In the genomic region with DNA sequence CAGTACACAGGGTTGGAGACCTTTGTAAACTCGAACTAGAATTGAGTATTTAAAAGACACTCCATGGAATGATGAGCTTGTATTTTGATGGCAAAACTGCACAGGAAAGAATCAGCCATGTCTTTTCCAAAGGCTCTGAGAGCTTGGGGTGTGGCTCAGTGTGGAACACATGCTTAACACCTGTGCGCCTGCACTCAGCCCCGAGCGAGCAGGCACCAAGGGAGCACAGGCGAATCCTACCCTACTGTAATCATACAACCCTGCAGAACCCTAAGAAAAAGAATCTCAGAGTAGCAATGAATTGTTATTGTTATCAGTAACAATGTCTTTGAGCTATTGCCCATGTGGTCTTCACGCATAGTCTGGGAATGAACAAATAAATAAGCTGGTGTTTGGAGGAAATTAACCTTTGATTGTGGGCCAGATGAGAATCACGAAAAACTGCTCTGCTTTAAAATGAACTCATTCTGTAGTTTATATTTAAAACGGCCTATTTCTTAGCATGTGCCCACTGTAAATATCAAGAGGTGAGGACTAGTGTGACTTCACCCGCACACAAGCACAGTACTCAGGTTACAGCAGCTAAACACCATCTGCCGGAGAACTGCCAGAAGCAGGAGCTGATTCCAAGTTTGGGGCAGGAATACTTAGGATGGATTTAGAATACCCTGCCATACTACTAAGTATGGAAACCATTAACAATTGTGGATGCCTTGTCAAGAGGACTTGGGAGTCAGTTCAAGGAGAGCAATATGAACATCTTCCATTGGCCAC, we compare ENCODE assay signal across 21 mouse cellular contexts.
DNase-seq lines count a peak whose midpoint lies in the region; ATAC-seq and TF ChIP-seq lines count a peak whose summit lies in the region.
"Had no signal": no experiment of that assay in that cellular context is flagged by ENCODE, and none has a peak within 500 bp of the region (broad histone marks: within the 10 kb centered on the region; RNA-seq: fewer than 3 reads in every experiment).

No protein-coding gene starts in this region.

- no peak for TF ChIP-seq CTCF in lung, embryonic 14.5 days (IDR thresholded peaks at IDR 0.05; ENCODE audit: low read depth)

- no peak overlapping the region for H3K4me3 ChIP-seq in lung, embryonic 14.5 days (ENCODE audit: low read depth, low read length)
- no peak overlapping the region for H3K4me3 ChIP-seq in embryonic facial prominence, embryonic 12.5 days
- H3K4me3 ChIP-seq: erythroblast, embryonic 14.5 days; hindbrain, embryonic 13.5 days; liver, embryonic 15.5 days; midbrain, embryonic 10.5 days; neural tube, embryonic 15.5 days; stomach, embryonic 15.5 days had no signal

- no peak for ATAC-seq in lung, embryonic 14.5 days (ENCODE audit: insufficient read depth)
- ATAC-seq in embryonic facial prominence, embryonic 12.5 days (ENCODE audit: insufficient number of reproducible peaks, insufficient read depth, low FRiP score, low TSS enrichment) = peak; percentile 75; the same call in 1 of the 2 replicates
- ATAC-seq: forebrain, embryonic 16.5 days had no signal

- H3K4me2 ChIP-seq in lung, embryonic 14.5 days = no peak overlapping the region
- H3K4me2 ChIP-seq in embryonic facial prominence, embryonic 12.5 days (replicated peaks) = no peak overlapping the region
- H3K4me2 ChIP-seq: hindbrain, embryonic 13.5 days; liver, embryonic 15.5 days; neural tube, embryonic 15.5 days; stomach, embryonic 15.5 days had no signal

- H3K9me3 ChIP-seq in lung, embryonic 14.5 days (ENCODE audit: low read depth, low read length) = no peaks in the 10 kb centered on the region
- H3K9me3 ChIP-seq in embryonic facial prominence, embryonic 12.5 days = no peaks in the 10 kb centered on the region
- H3K9me3 ChIP-seq: G1E; hindbrain, embryonic 13.5 days; liver, embryonic 15.5 days; midbrain, embryonic 10.5 days; neural tube, embryonic 15.5 days; stomach, embryonic 15.5 days had no signal

- WGBS in lung, embryonic 14.5 days = 42% methylated on average over 10 of the region's 10 CpGs
- 43% methylated on average over 10 of the region's 10 CpGs for WGBS in embryonic facial prominence, embryonic 12.5 days

- H3K4me1 ChIP-seq in lung, embryonic 14.5 days (ENCODE audit: insufficient read depth) = no peaks in the 10 kb centered on the region; the same call in 1 of the 2 replicates
- H3K4me1 ChIP-seq in embryonic facial prominence, embryonic 12.5 days = peaks cover 15% of the 10 kb centered on the region; the same call in 1 of the 2 replicates
- H3K4me1 ChIP-seq: hindbrain, embryonic 13.5 days; neural tube, embryonic 15.5 days; stomach, embryonic 15.5 days had no signal

- H3K9ac ChIP-seq in lung, embryonic 14.5 days = no peak overlapping the region
- H3K9ac ChIP-seq in embryonic facial prominence, embryonic 12.5 days = no peak overlapping the region
- H3K9ac ChIP-seq: hindbrain, embryonic 13.5 days; liver, embryonic 15.5 days; neural tube, embryonic 15.5 days; stomach, embryonic 15.5 days had no signal

- DNase-seq in gastrocnemius, adult 18-20 months (ENCODE audit: low spot score) = peak; percentile 74
- no peak for DNase-seq in gastrocnemius, postnatal 4 days (ENCODE audit: low spot score in 2 of 2)
- peak; percentile 25 for DNase-seq in lung, embryonic 14.5 days
- DNase-seq in lung, postnatal 36 days = no peak
- no peak for DNase-seq in adrenal gland, postnatal 14 days
- no peak for DNase-seq in kidney, postnatal 10 days
- DNase-seq: heart, adult 18-20 months; heart, postnatal 10 days; kidney, adult 11 months; kidney, postnatal 25 days; lung, postnatal 14 days; spleen, adult 18-20 months had no signal

- H3K27me3 ChIP-seq in lung, embryonic 14.5 days (ENCODE audit: insufficient read depth, low read length) = no peaks in the 10 kb centered on the region
- H3K27me3 ChIP-seq in embryonic facial prominence, embryonic 12.5 days = no peaks in the 10 kb centered on the region
- H3K27me3 ChIP-seq: hindbrain, embryonic 13.5 days; liver, embryonic 15.5 days; neural tube, embryonic 15.5 days; stomach, embryonic 15.5 days had no signal

- no peak overlapping the region for H3K27ac ChIP-seq in lung, embryonic 14.5 days (ENCODE audit: low read depth)
- H3K27ac ChIP-seq in embryonic facial prominence, embryonic 12.5 days = 0 out of 2 replicates have a peak overlapping the region, but pooled peaks have one; percentile 19
- H3K27ac ChIP-seq: hindbrain, embryonic 13.5 days; liver, embryonic 15.5 days; midbrain, embryonic 10.5 days; neural tube, embryonic 15.5 days; stomach, embryonic 15.5 days had no signal

- no peaks in the 10 kb centered on the region for H3K36me3 ChIP-seq in lung, embryonic 14.5 days (ENCODE audit: insufficient read depth)
- H3K36me3 ChIP-seq in embryonic facial prominence, embryonic 12.5 days = no peaks in the 10 kb centered on the region
- H3K36me3 ChIP-seq: G1E; hindbrain, embryonic 13.5 days; liver, embryonic 15.5 days; midbrain, embryonic 10.5 days; neural tube, embryonic 15.5 days; stomach, embryonic 15.5 days had no signal

Comparison
In these comparisons a context has a peak if more than half of its experiments do, and no peak if none do; other contexts are left out.
1. DNase-seq: peak in gastrocnemius, adult 18-20 months (single experiment) and lung, embryonic 14.5 days (single experiment); none in gastrocnemius, postnatal 4 days (0 of 2), lung, postnatal 36 days (single experiment), adrenal gland, postnatal 14 days (single experiment) and kidney, postnatal 10 days (single experiment).